In genomic region chr4:31366172-31366571, GRCm38 (mm10) we compare ENCODE assay signal across 19 mouse cellular contexts.
A peak's percentile ranks its signal among the peaks of the same experiment; 100 is the strongest.
DNase-seq lines count a peak whose midpoint lies in the region; ATAC-seq and TF ChIP-seq lines count a peak whose summit lies in the region.
"Had no signal": no experiment of that assay in that cellular context is flagged by ENCODE, and none has a peak within 500 bp of the region (broad histone marks: within the 10 kb centered on the region; RNA-seq: fewer than 3 reads in every experiment).

No protein-coding gene starts in this region.

- no peaks in the 10 kb centered on the region for H3K4me1 ChIP-seq in midbrain, postnatal 0 days (ENCODE audit: insufficient read depth, low read length)
- H3K4me1 ChIP-seq in midbrain, embryonic 11.5 days (ENCODE audit: control insufficient read depth, insufficient read depth, low read length): no peaks in the 10 kb centered on the region
- H3K4me1 ChIP-seq in hindbrain, embryonic 13.5 days (replicated peaks): 0 out of 2 replicates have a peak, but pooled peaks cover 9% of the 10 kb centered on the region
- H3K4me1 ChIP-seq in heart, embryonic 10.5 days: no peaks in the 10 kb centered on the region
- H3K4me1 ChIP-seq: embryonic facial prominence, embryonic 13.5 days; heart, embryonic 15.5 days; limb, embryonic 15.5 days; megakaryocyte, embryonic 14.5 days had no signal

- WGBS in midbrain, postnatal 0 days: 36% methylated on average over 1 of the region's 1 CpGs
- 63% methylated on average over 1 of the region's 1 CpGs for WGBS in midbrain, embryonic 11.5 days
- WGBS in hindbrain, embryonic 13.5 days: 31% methylated on average over 1 of the region's 1 CpGs
- WGBS in heart, embryonic 10.5 days: 65% methylated on average over 1 of the region's 1 CpGs

- no peaks in the 10 kb centered on the region for H3K36me3 ChIP-seq in midbrain, postnatal 0 days (ENCODE audit: insufficient read depth, low read length)
- no peaks in the 10 kb centered on the region for H3K36me3 ChIP-seq in midbrain, embryonic 11.5 days (ENCODE audit: control insufficient read depth, insufficient read depth, low read length)
- no peaks in the 10 kb centered on the region for H3K36me3 ChIP-seq in hindbrain, embryonic 13.5 days
- H3K36me3 ChIP-seq in heart, embryonic 10.5 days: no peaks in the 10 kb centered on the region
- H3K36me3 ChIP-seq: embryonic facial prominence, embryonic 13.5 days; heart, embryonic 15.5 days; limb, embryonic 15.5 days had no signal

- no peaks in the 10 kb centered on the region for H3K9me3 ChIP-seq in midbrain, postnatal 0 days (ENCODE audit: low read length)
- no peaks in the 10 kb centered on the region for H3K9me3 ChIP-seq in midbrain, embryonic 11.5 days (ENCODE audit: control insufficient read depth, low read length)
- no peaks in the 10 kb centered on the region for H3K9me3 ChIP-seq in hindbrain, embryonic 13.5 days
- no peaks in the 10 kb centered on the region for H3K9me3 ChIP-seq in heart, embryonic 10.5 days
- H3K9me3 ChIP-seq: embryonic facial prominence, embryonic 13.5 days; heart, embryonic 15.5 days; limb, embryonic 15.5 days had no signal

- H3K27me3 ChIP-seq in midbrain, postnatal 0 days (ENCODE audit: insufficient read depth, low read length): no peaks in the 10 kb centered on the region
- no peaks in the 10 kb centered on the region for H3K27me3 ChIP-seq in midbrain, embryonic 11.5 days (ENCODE audit: control insufficient read depth, insufficient read depth, low read length)
- no peaks in the 10 kb centered on the region for H3K27me3 ChIP-seq in hindbrain, embryonic 13.5 days
- no peaks in the 10 kb centered on the region for H3K27me3 ChIP-seq in heart, embryonic 10.5 days (ENCODE audit: insufficient read depth, poor library complexity, severe bottlenecking)
- H3K27me3 ChIP-seq: embryonic facial prominence, embryonic 13.5 days; heart, embryonic 15.5 days; limb, embryonic 15.5 days; megakaryocyte, embryonic 14.5 days had no signal

- H3K4me3 ChIP-seq in midbrain, postnatal 0 days (ENCODE audit: low read depth, low read length): no peak overlapping the region
- no peak overlapping the region for H3K4me3 ChIP-seq in midbrain, embryonic 11.5 days (ENCODE audit: low read depth, low read length)
- no peak overlapping the region for H3K4me3 ChIP-seq in hindbrain, embryonic 13.5 days
- no peak overlapping the region for H3K4me3 ChIP-seq in heart, embryonic 10.5 days
- H3K4me3 ChIP-seq: embryonic facial prominence, embryonic 13.5 days; heart, embryonic 15.5 days; limb, embryonic 15.5 days; megakaryocyte, embryonic 14.5 days; myocyte had no signal

- H3K9ac ChIP-seq in midbrain, postnatal 0 days (replicated peaks; ENCODE audit: low read length, poor library complexity, severe bottlenecking): no peak overlapping the region
- H3K9ac ChIP-seq in midbrain, embryonic 11.5 days (ENCODE audit: low read length): no peak overlapping the region
- H3K9ac ChIP-seq in hindbrain, embryonic 13.5 days: no peak overlapping the region
- H3K9ac ChIP-seq: embryonic facial prominence, embryonic 13.5 days; heart, embryonic 15.5 days; limb, embryonic 15.5 days had no signal

- TF ChIP-seq CTCF in midbrain, postnatal 0 days (IDR thresholded peaks at IDR 0.05): no peak

- H3K4me2 ChIP-seq in midbrain, postnatal 0 days (ENCODE audit: low read depth, low read length, poor library complexity, severe bottlenecking): no peak overlapping the region
- H3K4me2 ChIP-seq in midbrain, embryonic 11.5 days: no peak overlapping the region
- no peak overlapping the region for H3K4me2 ChIP-seq in hindbrain, embryonic 13.5 days
- H3K4me2 ChIP-seq: embryonic facial prominence, embryonic 13.5 days; heart, embryonic 15.5 days; limb, embryonic 15.5 days had no signal

- no peak overlapping the region for H3K27ac ChIP-seq in midbrain, postnatal 0 days (ENCODE audit: low read depth, low read length)
- H3K27ac ChIP-seq in midbrain, embryonic 11.5 days (ENCODE audit: low read depth, low read length): no peak overlapping the region
- H3K27ac ChIP-seq in hindbrain, embryonic 13.5 days: peak overlapping the region; percentile 76
- H3K27ac ChIP-seq in heart, embryonic 10.5 days: no peak overlapping the region
- H3K27ac ChIP-seq: embryonic facial prominence, embryonic 13.5 days; heart, embryonic 15.5 days; limb, embryonic 15.5 days had no signal

- no peak for ATAC-seq in midbrain, postnatal 0 days (ENCODE audit: low FRiP score)
- no peak for ATAC-seq in midbrain, embryonic 11.5 days (ENCODE audit: low FRiP score)
- ATAC-seq in hindbrain, embryonic 13.5 days (ENCODE audit: low FRiP score): peak; percentile 71
- no peak for ATAC-seq in granulocyte monocyte progenitor cell, adult 5-6 weeks (replicated peaks; ENCODE audit: poor library complexity, severe bottlenecking)

- peak; percentile 6 to 9 for DNase-seq in cerebellum, postnatal 14 days
- no peak for DNase-seq in cerebellum, adult 18-20 months
- DNase-seq in midbrain, postnatal 0 days (ENCODE audit: low spot score): peak; percentile 76
- DNase-seq in midbrain, embryonic 11.5 days (ENCODE audit: low spot score, missing footprints): no peak
- DNase-seq in retina, embryonic 14.5 days (ENCODE audit: low spot score): peak; percentile 15
- no peak for DNase-seq in heart, embryonic 10.5 days (ENCODE audit: low spot score)
- DNase-seq: cerebellum, adult 11-12 months; kidney, adult 11 months; kidney, postnatal 14 days; lung, postnatal 14 days; right cerebral cortex, postnatal 4 days; thymus, postnatal 36 days had no signal

Comparison
In these comparisons a context has a peak if more than half of its experiments do, and no peak if none do; other contexts are left out.
1. DNase-seq: peak in cerebellum, postnatal 14 days (2 of 2), midbrain, postnatal 0 days (single experiment) and retina, embryonic 14.5 days (single experiment); none in cerebellum, adult 18-20 months (0 of 2), midbrain, embryonic 11.5 days (single experiment) and heart, embryonic 10.5 days (single experiment).